Mouse (Mus musculus): ENCODE measurements around the gene Actr1b. TPM values are rescaled to one million over a fixed set of nuclear protein-coding genes. Genes with fewer than 3 reads are reported as not detected.

Gene Actr1b
- polyA plus RNA-seq, 1 experiment from 2014 or later: 92.7 TPM

DNA sequence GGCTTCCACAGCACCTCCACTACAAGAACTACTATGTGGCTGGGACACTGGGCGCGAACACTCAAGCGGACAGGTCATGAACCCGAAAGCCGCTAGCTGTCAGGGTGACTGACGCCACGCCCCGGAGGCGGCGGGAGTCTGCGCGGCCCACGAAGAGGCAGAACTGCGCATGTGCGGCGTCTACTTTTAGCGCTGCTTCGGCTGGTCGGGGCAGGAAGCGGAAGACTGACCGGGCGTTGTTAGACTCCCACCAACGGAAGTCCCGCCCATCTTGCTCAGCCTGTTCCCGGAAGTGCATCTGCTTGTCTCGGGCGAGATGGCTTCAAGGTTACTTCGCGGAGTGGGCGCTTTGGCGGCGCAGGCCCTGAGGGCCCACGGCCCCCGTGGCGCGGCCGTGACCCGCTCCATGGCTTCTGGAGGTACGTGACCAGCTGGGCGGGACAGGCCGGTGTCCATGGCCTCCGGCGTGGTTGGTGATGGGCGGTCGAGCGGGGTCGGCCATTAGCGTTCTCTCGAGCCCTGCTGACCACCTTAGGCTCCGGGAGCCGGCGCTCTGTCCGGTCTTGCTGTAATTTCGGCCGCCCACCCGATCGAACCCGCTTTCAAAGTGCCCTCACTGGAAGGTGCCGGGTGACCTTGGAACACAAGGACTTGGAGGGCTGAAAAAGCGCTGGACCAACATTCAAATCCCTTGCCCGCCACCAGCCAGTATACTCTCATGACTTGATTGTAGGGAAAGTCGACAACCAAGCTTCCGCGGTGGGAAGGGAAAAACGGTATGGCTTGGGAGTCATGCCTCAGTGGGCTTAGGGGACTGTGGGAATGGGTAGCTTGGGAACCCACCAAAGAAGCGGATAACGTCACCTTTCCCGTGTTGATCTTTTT, 22.7 kb downstream of the Actr1b start, which contains the start of gene Cox5b:
TSS of gene Cox5b (plus strand) at position 179 of the 885 bp plus-strand sequence.
- Histone ChIP-seq H3K4me2 (ENCODE audit: low read depth, low read length) (peak within 1 kb of the TSS; percentile 70), H3K9ac (ENCODE audit: low read depth, low read length) (peak within 1 kb of the TSS; percentile 91), H3K4me3 (ENCODE audit: low read depth, low read length) (peak within 1 kb of the TSS; percentile 90), H3K4me1 (ENCODE audit: control insufficient read depth, insufficient read depth, low read length) (peaks cover 6% of the 10 kb centered on the region), H3K9me3 (ENCODE audit: control insufficient read depth, low read length) (no peaks in the 10 kb centered on the region), H3K27me3 (replicated peaks; ENCODE audit: control insufficient read depth, insufficient read depth, low read length) (no peaks in the 10 kb centered on the region), H3K36me3 (ENCODE audit: control insufficient read depth, insufficient read depth, low read length) (peaks cover 24% of the 10 kb centered on the region), H3K27ac (replicated peaks; ENCODE audit: low read depth, low read length) (no peak within 1 kb of the TSS; the same call in 1 of the 2 replicates)
- 2% methylated on average over 50 of the region's 68 CpGs for WGBS
- peak; percentile 97 for ATAC-seq (ENCODE audit: low read depth)
- peak; percentile 99 for DNase-seq (ENCODE audit: low spot score)

DNA sequence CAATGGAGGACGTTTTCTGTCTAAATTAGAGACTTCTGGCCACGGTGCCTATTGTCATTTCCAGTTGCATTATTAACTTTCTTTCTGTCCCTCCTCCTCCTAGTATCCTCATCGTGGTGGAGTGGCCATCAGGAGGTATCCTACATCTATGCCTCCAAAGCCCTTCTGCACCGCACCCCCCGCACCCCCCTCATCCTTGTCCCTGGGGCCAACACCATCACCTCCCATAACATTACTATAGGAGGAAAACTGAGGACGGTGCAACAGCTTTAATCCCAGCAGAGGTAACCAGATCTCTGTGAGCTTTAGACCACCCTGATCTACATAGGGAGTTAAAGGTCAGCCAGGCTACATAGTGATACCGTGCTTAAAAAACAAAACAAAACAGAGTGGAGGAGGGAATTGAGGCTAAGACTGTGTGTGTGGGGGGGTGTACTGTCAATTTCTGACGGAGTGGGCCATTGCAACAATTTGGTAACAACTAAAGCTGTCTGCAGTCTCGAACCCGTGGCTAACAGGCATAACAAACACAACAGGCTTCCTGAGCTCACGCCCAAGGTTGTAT, 23.5 kb downstream of the Actr1b start:
- WGBS: 52% methylated on average over 11 of the region's 11 CpGs
- no peak overlapping the region for H3K27ac ChIP-seq (replicated peaks; ENCODE audit: low read depth, low read length)
- no peaks in the 10 kb centered on the region for H3K9me3 ChIP-seq (ENCODE audit: control insufficient read depth, low read length)
- peak overlapping the region; percentile 90 for H3K4me3 ChIP-seq (ENCODE audit: low read depth, low read length)
- peak overlapping the region; percentile 62 for H3K4me2 ChIP-seq (ENCODE audit: low read depth, low read length)
- DNase-seq (ENCODE audit: low spot score) (no peak), ATAC-seq (ENCODE audit: low read depth) (peak; percentile 1; the same call in 1 of the 2 replicates)
- H3K27me3 ChIP-seq (replicated peaks; ENCODE audit: control insufficient read depth, insufficient read depth, low read length): no peaks in the 10 kb centered on the region
- H3K4me1 ChIP-seq (ENCODE audit: control insufficient read depth, insufficient read depth, low read length): peaks cover 6% of the 10 kb centered on the region
- peak overlapping the region; percentile 91 for H3K9ac ChIP-seq (ENCODE audit: low read depth, low read length)
- H3K36me3 ChIP-seq (ENCODE audit: control insufficient read depth, insufficient read depth, low read length): peaks cover 24% of the 10 kb centered on the region

DNA sequence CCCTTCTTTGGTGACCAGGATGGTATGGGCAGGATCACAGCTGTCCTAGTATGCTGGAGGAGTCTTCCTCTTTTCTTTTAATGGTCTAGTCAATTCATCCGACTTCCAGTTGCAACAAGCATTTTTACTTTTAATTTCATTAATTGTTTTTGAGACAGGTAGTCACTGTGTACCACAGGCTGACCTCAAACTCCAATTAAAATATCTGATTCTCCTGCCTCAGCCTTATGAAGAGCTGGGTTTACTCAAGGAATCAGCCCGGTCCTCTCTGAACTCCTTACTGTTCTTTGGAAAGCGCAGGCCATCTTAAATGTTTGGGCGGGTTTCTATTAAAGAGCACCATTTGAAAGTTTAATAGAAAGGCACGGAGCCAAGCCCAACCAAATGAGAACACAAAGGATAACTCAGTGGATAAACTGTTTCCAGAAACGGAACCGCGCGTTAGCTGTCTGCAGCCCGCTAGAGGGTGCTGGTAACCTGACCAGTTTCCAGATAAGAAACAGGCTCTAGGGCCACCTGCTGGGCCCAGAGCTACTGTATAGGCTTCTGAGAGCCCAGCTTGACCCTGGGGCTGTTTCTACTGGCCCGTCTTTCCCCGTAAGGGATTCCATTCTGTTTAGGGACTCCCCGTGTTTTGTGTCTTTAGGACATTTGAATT, 30.3 kb downstream of the Actr1b start:
- Histone ChIP-seq H3K27ac (replicated peaks; ENCODE audit: low read depth, low read length) (no peak overlapping the region; the same call in 1 of the 2 replicates), H3K4me2 (ENCODE audit: low read depth, low read length) (no peak overlapping the region), H3K36me3 (ENCODE audit: control insufficient read depth, insufficient read depth, low read length) (no peaks in the 10 kb centered on the region), H3K9ac (ENCODE audit: low read depth, low read length) (no peak overlapping the region), H3K4me1 (ENCODE audit: control insufficient read depth, insufficient read depth, low read length) (no peaks in the 10 kb centered on the region), H3K9me3 (ENCODE audit: control insufficient read depth, low read length) (no peaks in the 10 kb centered on the region), H3K27me3 (replicated peaks; ENCODE audit: control insufficient read depth, insufficient read depth, low read length) (no peaks in the 10 kb centered on the region), H3K4me3 (ENCODE audit: low read depth, low read length) (no peak overlapping the region)
- DNase-seq (ENCODE audit: low spot score): peak; percentile 94
- WGBS: 9% methylated on average over 13 of the region's 13 CpGs
- ATAC-seq (ENCODE audit: low read depth): peak; percentile 80

DNA sequence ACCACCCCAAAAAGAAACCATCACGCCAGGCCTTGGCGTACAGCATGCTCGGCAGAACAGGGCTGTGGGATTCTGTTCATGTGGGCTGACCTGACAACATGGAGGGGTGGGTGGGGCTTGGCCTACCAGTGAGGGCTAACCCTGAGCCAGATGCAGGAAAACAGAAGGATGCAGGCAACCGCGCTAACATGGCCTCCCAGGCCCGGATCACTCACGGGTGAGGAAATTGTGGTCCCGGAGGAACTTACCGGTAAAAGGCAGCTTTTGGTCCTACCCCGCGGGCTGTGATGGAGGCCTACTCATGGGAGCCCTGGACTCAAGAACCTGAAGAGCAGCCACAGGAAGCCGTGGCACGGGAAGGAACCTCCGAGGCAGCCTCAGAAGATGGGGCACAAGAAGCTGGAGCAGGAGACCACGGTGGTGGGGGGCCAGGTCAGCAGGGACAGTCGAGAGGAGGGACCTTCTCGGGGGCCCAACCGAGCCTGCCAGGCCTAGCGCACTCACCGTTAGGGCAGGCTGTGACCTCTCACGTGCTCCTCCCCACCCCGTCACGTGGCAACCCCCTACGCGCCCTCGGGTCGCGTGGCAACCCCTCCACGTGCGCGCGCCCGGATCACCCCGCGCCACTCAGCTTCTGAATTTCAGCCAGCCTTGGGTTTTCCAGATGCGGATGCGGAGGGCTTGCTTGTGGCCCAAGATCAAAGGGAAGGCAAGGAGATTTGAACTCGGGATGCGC, 31.4 kb downstream of the Actr1b start, which contains the start of gene Fam178b:
TSS of gene Fam178b (minus strand) at position 564 of the 736 bp plus-strand sequence.
- H3K27me3 ChIP-seq (replicated peaks; ENCODE audit: control insufficient read depth, insufficient read depth, low read length): no peaks in the 10 kb centered on the region
- no peaks in the 10 kb centered on the region for H3K4me1 ChIP-seq (ENCODE audit: control insufficient read depth, insufficient read depth, low read length)
- H3K27ac ChIP-seq (replicated peaks; ENCODE audit: low read depth, low read length): no peak within 1 kb of the TSS; the same call in 1 of the 2 replicates
- no peak within 1 kb of the TSS for H3K4me3 ChIP-seq (ENCODE audit: low read depth, low read length)
- H3K9me3 ChIP-seq (ENCODE audit: control insufficient read depth, low read length): no peaks in the 10 kb centered on the region
- H3K36me3 ChIP-seq (ENCODE audit: control insufficient read depth, insufficient read depth, low read length): no peaks in the 10 kb centered on the region
- DNase-seq (ENCODE audit: low spot score) (no peak), ATAC-seq (ENCODE audit: low read depth) (no peak)
- WGBS: 93% methylated on average over 34 of the region's 39 CpGs
- H3K9ac ChIP-seq (ENCODE audit: low read depth, low read length): no peak within 1 kb of the TSS
- no peak within 1 kb of the TSS for H3K4me2 ChIP-seq (ENCODE audit: low read depth, low read length)

DNA sequence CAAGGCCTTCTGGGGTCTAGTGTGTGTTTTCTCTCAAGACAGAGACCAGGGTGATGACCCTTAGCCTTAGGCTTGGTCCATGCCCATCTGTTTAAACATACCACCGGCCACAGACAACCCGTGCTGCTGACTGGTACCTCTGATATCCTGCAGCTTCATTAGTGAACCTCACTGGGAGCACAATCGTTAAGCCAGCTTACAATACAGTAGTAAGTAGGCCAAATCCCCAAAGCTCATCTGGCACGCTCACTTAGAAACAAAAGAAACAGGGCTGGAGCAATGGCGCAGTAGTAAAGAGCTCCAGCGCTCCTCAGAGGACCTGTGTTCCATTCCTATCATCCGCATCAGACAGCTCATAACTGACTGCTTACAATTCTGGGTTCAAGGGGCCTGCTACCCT, 33.3 kb downstream of the Actr1b start:
- Histone ChIP-seq H3K4me2 (ENCODE audit: low read depth, low read length) (no peak overlapping the region), H3K9me3 (ENCODE audit: control insufficient read depth, low read length) (no peaks in the 10 kb centered on the region), H3K4me1 (ENCODE audit: control insufficient read depth, insufficient read depth, low read length) (no peaks in the 10 kb centered on the region), H3K27me3 (replicated peaks; ENCODE audit: control insufficient read depth, insufficient read depth, low read length) (no peaks in the 10 kb centered on the region), H3K27ac (replicated peaks; ENCODE audit: low read depth, low read length) (no peak overlapping the region), H3K9ac (ENCODE audit: low read depth, low read length) (no peak overlapping the region), H3K4me3 (ENCODE audit: low read depth, low read length) (no peak overlapping the region), H3K36me3 (ENCODE audit: control insufficient read depth, insufficient read depth, low read length) (no peaks in the 10 kb centered on the region)
- DNase-seq (ENCODE audit: low spot score) (no peak), ATAC-seq (ENCODE audit: low read depth) (no peak; the same call in 1 of the 2 replicates)
- WGBS: 60% methylated on average over 7 of the region's 7 CpGs

DNA sequence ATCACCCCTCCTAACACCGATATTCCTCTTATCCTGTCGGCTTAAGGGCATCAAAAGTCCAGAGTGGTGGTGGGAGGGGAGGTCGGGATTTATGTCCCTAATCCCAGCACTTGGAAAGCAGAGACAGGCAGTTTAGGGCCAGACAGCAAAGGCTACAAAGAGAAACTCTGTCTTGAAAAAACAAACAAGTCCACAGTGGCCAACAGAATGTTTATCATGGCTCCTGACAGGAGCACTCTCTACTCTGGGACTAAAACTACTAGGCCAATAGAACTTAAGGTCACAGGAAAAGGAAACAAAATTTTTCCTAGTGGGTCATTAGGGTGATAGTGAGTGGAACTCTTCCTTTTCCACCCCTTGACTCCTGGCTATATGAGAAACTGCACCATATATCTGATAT, 39.3 kb downstream of the Actr1b start:
- ATAC-seq (ENCODE audit: low read depth) (no peak), DNase-seq (ENCODE audit: low spot score) (no peak)
- WGBS: 66% methylated on average over 3 of the region's 3 CpGs
- H3K27me3 ChIP-seq (replicated peaks; ENCODE audit: control insufficient read depth, insufficient read depth, low read length): no peaks in the 10 kb centered on the region
- no peak overlapping the region for H3K9ac ChIP-seq (ENCODE audit: low read depth, low read length)
- no peak overlapping the region for H3K27ac ChIP-seq (replicated peaks; ENCODE audit: low read depth, low read length)
- no peak overlapping the region for H3K4me3 ChIP-seq (ENCODE audit: low read depth, low read length)
- H3K36me3 ChIP-seq (ENCODE audit: control insufficient read depth, insufficient read depth, low read length): no peaks in the 10 kb centered on the region
- no peak overlapping the region for H3K4me2 ChIP-seq (ENCODE audit: low read depth, low read length)
- no peaks in the 10 kb centered on the region for H3K9me3 ChIP-seq (ENCODE audit: control insufficient read depth, low read length)
- H3K4me1 ChIP-seq (ENCODE audit: control insufficient read depth, insufficient read depth, low read length): peaks cover 3% of the 10 kb centered on the region; the same call in 1 of the 2 replicates

DNA sequence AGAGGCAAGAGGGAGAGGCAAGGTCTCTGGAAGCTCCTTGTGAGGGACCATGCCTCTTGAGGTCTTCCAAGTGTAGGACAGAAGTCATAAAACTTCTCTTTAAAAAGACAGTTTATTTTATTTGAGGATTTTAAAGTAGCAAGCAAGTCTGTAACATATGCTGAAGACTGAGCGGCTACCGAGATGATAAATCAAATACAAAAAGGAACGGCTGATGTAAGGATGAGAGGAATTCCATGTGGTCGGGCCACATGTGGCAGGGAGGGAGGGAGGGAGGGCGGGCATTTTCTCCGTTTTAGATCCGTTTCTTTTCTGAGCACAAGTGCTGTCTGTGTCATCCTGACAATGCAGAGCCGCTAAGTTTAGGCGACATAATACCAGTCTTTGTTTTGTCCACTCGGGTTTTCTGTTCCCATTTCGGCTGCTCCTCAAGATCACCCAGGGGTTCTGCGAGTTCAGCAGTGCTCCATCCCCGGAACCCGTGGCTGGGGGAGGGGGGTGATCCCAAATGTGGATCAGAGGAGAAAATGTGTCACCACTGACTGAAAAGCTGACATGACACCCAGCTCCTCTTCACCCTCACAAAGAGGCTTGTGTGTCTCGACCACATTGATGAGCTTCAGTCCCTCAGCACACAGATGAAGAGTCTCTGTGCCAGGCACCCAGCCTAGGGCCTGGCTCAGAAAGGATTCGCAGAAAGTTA, 41.4 kb downstream of the Actr1b start:
- peak overlapping the region; percentile 15; the same call in 1 of the 2 replicates for H3K9ac ChIP-seq (ENCODE audit: low read depth, low read length)
- no peaks in the 10 kb centered on the region for H3K9me3 ChIP-seq (ENCODE audit: control insufficient read depth, low read length)
- H3K4me1 ChIP-seq (ENCODE audit: control insufficient read depth, insufficient read depth, low read length): peaks cover 3% of the 10 kb centered on the region; the same call in 1 of the 2 replicates
- H3K4me2 ChIP-seq (ENCODE audit: low read depth, low read length): peak overlapping the region; percentile 36; the same call in 1 of the 2 replicates
- H3K36me3 ChIP-seq (ENCODE audit: control insufficient read depth, insufficient read depth, low read length): no peaks in the 10 kb centered on the region
- 23% methylated on average over 16 of the region's 16 CpGs for WGBS
- H3K27me3 ChIP-seq (replicated peaks; ENCODE audit: control insufficient read depth, insufficient read depth, low read length): no peaks in the 10 kb centered on the region
- peak; percentile 37 for DNase-seq (ENCODE audit: low spot score)
- H3K4me3 ChIP-seq (ENCODE audit: low read depth, low read length): no peak overlapping the region; the same call in 1 of the 2 replicates
- H3K27ac ChIP-seq (replicated peaks; ENCODE audit: low read depth, low read length): peak overlapping the region; percentile 67
- ATAC-seq (ENCODE audit: low read depth): peak; percentile 63; the same call in 1 of the 2 replicates

All from embryonic facial prominence, embryonic 14.5 days (tissue).